Mouse (Mus musculus): ENCODE measurements around the gene Rere. TPM values are rescaled to one million over a fixed set of nuclear protein-coding genes. Genes with fewer than 3 reads are reported as not detected.
"Not testable (repeated sequence)": the region's sequence is repeated elsewhere in the genome, so short reads cannot be mapped to it uniquely, and the experiment has no call there.

Rere gene
- polyA plus RNA-seq, 1 experiment from 2014 or later = 39.0 TPM

- no peaks in the 10 kb centered on the region for H3K36me3 ChIP-seq
- no peak overlapping the region for H3K9ac ChIP-seq
- no peak for ATAC-seq (ENCODE audit: low FRiP score)
- no peaks in the 10 kb centered on the region for H3K27me3 ChIP-seq
- peaks cover 65% of the 10 kb centered on the region for H3K4me1 ChIP-seq (replicated peaks)
- no peaks in the 10 kb centered on the region for H3K9me3 ChIP-seq
- no peak overlapping the region for H3K4me3 ChIP-seq
- no peak overlapping the region for H3K4me2 ChIP-seq
- no peak overlapping the region for H3K27ac ChIP-seq
- 91% methylated on average over 4 of the region's 4 CpGs for WGBS
These were observed 312.9 kb downstream of the Rere start for GRCm38 (mm10) chr4:150594298-150594829.

GRCm38 (mm10) chr4:150595071-150595470, 313.6 kb downstream of the Rere start:
- ATAC-seq (ENCODE audit: low FRiP score) = no peak
- H3K4me1 ChIP-seq (replicated peaks) = peaks cover 69% of the 10 kb centered on the region
- H3K27ac ChIP-seq = no peak overlapping the region; the same call in 1 of the 2 replicates
- no peaks in the 10 kb centered on the region for H3K9me3 ChIP-seq
- no peaks in the 10 kb centered on the region for H3K27me3 ChIP-seq
- H3K36me3 ChIP-seq = no peaks in the 10 kb centered on the region
- H3K4me2 ChIP-seq = no peak overlapping the region
- H3K9ac ChIP-seq = no peak overlapping the region
- 84% methylated on average over 3 of the region's 3 CpGs for WGBS
- H3K4me3 ChIP-seq = no peak overlapping the region

- H3K4me1 ChIP-seq (replicated peaks) = peaks cover 61% of the 10 kb centered on the region
- no peak for ATAC-seq (ENCODE audit: low FRiP score)
- no peaks in the 10 kb centered on the region for H3K9me3 ChIP-seq
- no peak overlapping the region for H3K4me2 ChIP-seq
- peak overlapping the region; percentile 35; the same call in 1 of the 2 replicates for H3K27ac ChIP-seq
- H3K9ac ChIP-seq = no peak overlapping the region
- no peaks in the 10 kb centered on the region for H3K27me3 ChIP-seq
- no peaks in the 10 kb centered on the region for H3K36me3 ChIP-seq
- 88% methylated on average over 5 of the region's 5 CpGs for WGBS
- no peak overlapping the region for H3K4me3 ChIP-seq
These were observed 314.5 kb downstream of the Rere start for GRCm38 (mm10) chr4:150595991-150596390.

- no peak for ATAC-seq (ENCODE audit: low FRiP score)
- no peaks in the 10 kb centered on the region for H3K36me3 ChIP-seq
- 80% methylated on average over 1 of the region's 1 CpGs for WGBS
- H3K9me3 ChIP-seq = no peaks in the 10 kb centered on the region
- peaks cover 50% of the 10 kb centered on the region for H3K4me1 ChIP-seq (replicated peaks)
- no peak overlapping the region for H3K4me2 ChIP-seq
- no peaks in the 10 kb centered on the region for H3K27me3 ChIP-seq
- H3K9ac ChIP-seq = no peak overlapping the region
- H3K27ac ChIP-seq = peak overlapping the region; percentile 56
- H3K4me3 ChIP-seq = no peak overlapping the region
These were observed 317.2 kb downstream of the Rere start for GRCm38 (mm10) chr4:150598686-150599085.

- ATAC-seq (ENCODE audit: low FRiP score) = no peak
- 68% methylated on average over 3 of the region's 3 CpGs for WGBS
- Histone ChIP-seq H3K4me2 (no peak overlapping the region), H3K4me1 (replicated peaks) (peaks cover 54% of the 10 kb centered on the region), H3K4me3 (no peak overlapping the region), H3K9ac (no peak overlapping the region), H3K36me3 (no peaks in the 10 kb centered on the region), H3K27ac (peak overlapping the region; percentile 64), H3K27me3 (no peaks in the 10 kb centered on the region), H3K9me3 (no peaks in the 10 kb centered on the region)
These were observed 317.9 kb downstream of the Rere start for GRCm38 (mm10) chr4:150599119-150599992.

- H3K36me3 ChIP-seq; H3K9me3 ChIP-seq; ATAC-seq (ENCODE audit: low FRiP score); H3K4me2 ChIP-seq; H3K9ac ChIP-seq; H3K4me3 ChIP-seq; H3K27me3 ChIP-seq; H3K27ac ChIP-seq: not testable (repeated sequence)
- 92% methylated on average over 2 of the region's 2 CpGs for WGBS
- H3K4me1 ChIP-seq (replicated peaks) = peaks cover 65% of the 10 kb centered on the region
These were observed 319.1 kb downstream of the Rere start for GRCm38 (mm10) chr4:150600503-150600902.

GRCm38 (mm10) chr4:150601489-150601888, 320.0 kb downstream of the Rere start:
- H3K27ac ChIP-seq = peak overlapping the region; percentile 76
- ATAC-seq (ENCODE audit: low FRiP score) = no peak
- no peaks in the 10 kb centered on the region for H3K27me3 ChIP-seq
- no peaks in the 10 kb centered on the region for H3K36me3 ChIP-seq
- no peaks in the 10 kb centered on the region for H3K9me3 ChIP-seq
- H3K4me2 ChIP-seq = no peak overlapping the region
- 71% methylated on average over 10 of the region's 10 CpGs for WGBS
- no peak overlapping the region for H3K9ac ChIP-seq
- H3K4me1 ChIP-seq (replicated peaks) = peaks cover 65% of the 10 kb centered on the region
- H3K4me3 ChIP-seq = no peak overlapping the region

GRCm38 (mm10) chr4:150603366-150604061, 322.1 kb downstream of the Rere start:
- H3K9ac ChIP-seq = no peak overlapping the region
- H3K36me3 ChIP-seq = no peaks in the 10 kb centered on the region
- no peak overlapping the region for H3K4me3 ChIP-seq
- WGBS = 100% methylated on average over 1 of the region's 1 CpGs
- H3K9me3 ChIP-seq = no peaks in the 10 kb centered on the region
- H3K27ac ChIP-seq = peak overlapping the region; percentile 74
- no peaks in the 10 kb centered on the region for H3K27me3 ChIP-seq
- ATAC-seq (ENCODE audit: low FRiP score) = no peak
- no peak overlapping the region for H3K4me2 ChIP-seq
- H3K4me1 ChIP-seq (replicated peaks) = peaks cover 68% of the 10 kb centered on the region

GRCm38 (mm10) chr4:150605804-150606203, 324.4 kb downstream of the Rere start:
- peak overlapping the region; percentile 35; the same call in 1 of the 2 replicates for H3K9ac ChIP-seq
- H3K4me3 ChIP-seq = no peak overlapping the region
- H3K9me3 ChIP-seq = no peaks in the 10 kb centered on the region
- H3K27me3 ChIP-seq = no peaks in the 10 kb centered on the region
- ATAC-seq (ENCODE audit: low FRiP score) = no peak
- peaks cover 7% of the 10 kb centered on the region; the same call in 1 of the 2 replicates for H3K36me3 ChIP-seq
- no peak overlapping the region for H3K4me2 ChIP-seq
- peaks cover 59% of the 10 kb centered on the region for H3K4me1 ChIP-seq (replicated peaks)
- 86% methylated on average over 3 of the region's 3 CpGs for WGBS
- peak overlapping the region; percentile 93 for H3K27ac ChIP-seq

GRCm38 (mm10) chr4:150606449-150607161, 325.2 kb downstream of the Rere start:
- peak; percentile 73 for ATAC-seq (ENCODE audit: low FRiP score)
- Histone ChIP-seq H3K9me3 (no peaks in the 10 kb centered on the region), H3K4me1 (replicated peaks) (peaks cover 55% of the 10 kb centered on the region), H3K4me2 (no peak overlapping the region), H3K4me3 (no peak overlapping the region), H3K27ac (peak overlapping the region; percentile 93), H3K27me3 (no peaks in the 10 kb centered on the region), H3K36me3 (peaks cover 12% of the 10 kb centered on the region), H3K9ac (peak overlapping the region; percentile 35)
- 15% methylated on average over 3 of the region's 3 CpGs for WGBS

- 89% methylated on average over 3 of the region's 3 CpGs for WGBS
- no peak for ATAC-seq (ENCODE audit: low FRiP score)
- H3K27me3 ChIP-seq = no peaks in the 10 kb centered on the region
These were observed 327.2 kb downstream of the Rere start for GRCm38 (mm10) chr4:150608670-150609069.

GRCm38 (mm10) chr4:150613715-150614114, 332.3 kb downstream of the Rere start:
- Histone ChIP-seq H3K9me3 (no peaks in the 10 kb centered on the region), H3K4me1 (replicated peaks) (no peaks in the 10 kb centered on the region; the same call in 1 of the 2 replicates), H3K9ac (no peak overlapping the region), H3K36me3 (peaks cover 83% of the 10 kb centered on the region), H3K4me3 (no peak overlapping the region), H3K4me2 (no peak overlapping the region), H3K27ac (no peak overlapping the region; the same call in 1 of the 2 replicates), H3K27me3 (no peaks in the 10 kb centered on the region)
- WGBS = 94% methylated on average over 7 of the region's 7 CpGs
- ATAC-seq (ENCODE audit: low FRiP score) = no peak

More at GRCm38 (mm10) chr4:150608670-150609069, 327.2 kb downstream of the Rere start:
- H3K9ac ChIP-seq = no peak overlapping the region
- H3K36me3 ChIP-seq = peaks cover 33% of the 10 kb centered on the region
- peaks cover 43% of the 10 kb centered on the region for H3K4me1 ChIP-seq (replicated peaks)
- no peaks in the 10 kb centered on the region for H3K9me3 ChIP-seq
- no peak overlapping the region for H3K27ac ChIP-seq
- H3K4me3 ChIP-seq = no peak overlapping the region
- no peak overlapping the region for H3K4me2 ChIP-seq

Measured in hindbrain, embryonic 13.5 days (tissue).